Mouse (Mus musculus): ENCODE data around the gene Myt1l. TPM values are rescaled to one million over a fixed set of nuclear protein-coding genes. Genes with fewer than 3 reads are reported as not detected.
A peak's percentile ranks its signal among the peaks of the same experiment; 100 is the strongest.

The Myt1l gene
- polyA plus RNA-seq, 1 experiment from 2014 or later: 5.1 TPM

- Histone ChIP-seq H3K27me3 (ENCODE audit: control insufficient read depth, insufficient read depth, low read length) (peaks cover 24% of the 10 kb centered on the region), H3K4me3 (ENCODE audit: low read depth, low read length) (no peak overlapping the region), H3K36me3 (ENCODE audit: control insufficient read depth, insufficient read depth, low read length) (no peaks in the 10 kb centered on the region), H3K27ac (ENCODE audit: low read length) (no peak overlapping the region), H3K4me2 (replicated peaks; ENCODE audit: low read depth, low read length) (0 out of 2 replicates have a peak overlapping the region, but pooled peaks have one; percentile 20), H3K9ac (replicated peaks; ENCODE audit: low read depth, low read length) (no peak overlapping the region), H3K4me1 (ENCODE audit: control insufficient read depth, insufficient read depth, low read length) (no peaks in the 10 kb centered on the region), H3K9me3 (ENCODE audit: control insufficient read depth, low read depth, low read length) (no peaks in the 10 kb centered on the region)
- ATAC-seq (ENCODE audit: insufficient number of reproducible peaks, insufficient read depth, low FRiP score, low read depth): no peak
- WGBS: under 1% methylated on average over 25 of the region's 25 CpGs
Observed at GRCm38 (mm10) chr12:29534761-29535300, 6.6 kb downstream of the Myt1l start.

- no peak overlapping the region for H3K9ac ChIP-seq (replicated peaks; ENCODE audit: low read depth, low read length)
- 63% methylated on average over 5 of the region's 5 CpGs for WGBS
- no peak for ATAC-seq (ENCODE audit: insufficient number of reproducible peaks, insufficient read depth, low FRiP score, low read depth)
- no peaks in the 10 kb centered on the region for H3K4me1 ChIP-seq (ENCODE audit: control insufficient read depth, insufficient read depth, low read length)
- no peaks in the 10 kb centered on the region for H3K9me3 ChIP-seq (ENCODE audit: control insufficient read depth, low read depth, low read length)
- H3K4me2 ChIP-seq (replicated peaks; ENCODE audit: low read depth, low read length): no peak overlapping the region
- H3K27me3 ChIP-seq (ENCODE audit: control insufficient read depth, insufficient read depth, low read length): peaks cover 24% of the 10 kb centered on the region
- H3K27ac ChIP-seq (ENCODE audit: low read length): no peak overlapping the region
- no peaks in the 10 kb centered on the region for H3K36me3 ChIP-seq (ENCODE audit: control insufficient read depth, insufficient read depth, low read length)
- no peak overlapping the region for H3K4me3 ChIP-seq (ENCODE audit: low read depth, low read length)
Observed at GRCm38 (mm10) chr12:29537916-29538315, 9.7 kb downstream of the Myt1l start.

GRCm38 (mm10) chr12:29538456-29538855 is 10.3 kb downstream of the Myt1l start:
- 69% methylated on average over 11 of the region's 11 CpGs for whole genome bisulfite sequencing
- H3K36me3 ChIP-seq (ENCODE audit: control insufficient read depth, insufficient read depth, low read length): no peaks in the 10 kb centered on the region
- H3K9ac ChIP-seq (replicated peaks; ENCODE audit: low read depth, low read length): no peak overlapping the region
- H3K27ac ChIP-seq (ENCODE audit: low read length): no peak overlapping the region
- no peaks in the 10 kb centered on the region for H3K9me3 ChIP-seq (ENCODE audit: control insufficient read depth, low read depth, low read length)
- no peaks in the 10 kb centered on the region for H3K4me1 ChIP-seq (ENCODE audit: control insufficient read depth, insufficient read depth, low read length)
- H3K4me2 ChIP-seq (replicated peaks; ENCODE audit: low read depth, low read length): no peak overlapping the region
- H3K27me3 ChIP-seq (ENCODE audit: control insufficient read depth, insufficient read depth, low read length): peaks cover 19% of the 10 kb centered on the region
- no peak for ATAC-seq (ENCODE audit: insufficient number of reproducible peaks, insufficient read depth, low FRiP score, low read depth)
- H3K4me3 ChIP-seq (ENCODE audit: low read depth, low read length): no peak overlapping the region

- Histone ChIP-seq H3K9ac (replicated peaks; ENCODE audit: low read depth, low read length) (no peak overlapping the region), H3K27me3 (ENCODE audit: control insufficient read depth, insufficient read depth, low read length) (peaks cover 15% of the 10 kb centered on the region; the same call in 1 of the 2 replicates), H3K27ac (ENCODE audit: low read length) (no peak overlapping the region), H3K4me1 (ENCODE audit: control insufficient read depth, insufficient read depth, low read length) (no peaks in the 10 kb centered on the region), H3K4me2 (replicated peaks; ENCODE audit: low read depth, low read length) (no peak overlapping the region), H3K36me3 (ENCODE audit: control insufficient read depth, insufficient read depth, low read length) (no peaks in the 10 kb centered on the region), H3K4me3 (ENCODE audit: low read depth, low read length) (no peak overlapping the region), H3K9me3 (ENCODE audit: control insufficient read depth, low read depth, low read length) (no peaks in the 10 kb centered on the region)
- WGBS: 60% methylated on average over 5 of the region's 5 CpGs
- ATAC-seq (ENCODE audit: insufficient number of reproducible peaks, insufficient read depth, low FRiP score, low read depth): no peak
Observed at GRCm38 (mm10) chr12:29539106-29539505, 10.9 kb downstream of the Myt1l start.

GRCm38 (mm10) chr12:29540741-29541140 is 12.6 kb downstream of the Myt1l start:
- H3K9me3 ChIP-seq (ENCODE audit: control insufficient read depth, low read depth, low read length): no peaks in the 10 kb centered on the region
- ATAC-seq (ENCODE audit: insufficient number of reproducible peaks, insufficient read depth, low FRiP score, low read depth): no peak
- peaks cover 6% of the 10 kb centered on the region; the same call in 1 of the 2 replicates for H3K27me3 ChIP-seq (ENCODE audit: control insufficient read depth, insufficient read depth, low read length)
- H3K4me2 ChIP-seq (replicated peaks; ENCODE audit: low read depth, low read length): no peak overlapping the region
- 80% methylated on average over 5 of the region's 5 CpGs for WGBS
- no peaks in the 10 kb centered on the region for H3K4me1 ChIP-seq (ENCODE audit: control insufficient read depth, insufficient read depth, low read length)
- no peak overlapping the region for H3K27ac ChIP-seq (ENCODE audit: low read length)
- no peaks in the 10 kb centered on the region for H3K36me3 ChIP-seq (ENCODE audit: control insufficient read depth, insufficient read depth, low read length)
- H3K4me3 ChIP-seq (ENCODE audit: low read depth, low read length): no peak overlapping the region
- no peak overlapping the region for H3K9ac ChIP-seq (replicated peaks; ENCODE audit: low read depth, low read length)

- H3K27me3 ChIP-seq (ENCODE audit: control insufficient read depth, insufficient read depth, low read length): no peaks in the 10 kb centered on the region
- H3K4me1 ChIP-seq (ENCODE audit: control insufficient read depth, insufficient read depth, low read length): no peaks in the 10 kb centered on the region
- no peak for ATAC-seq (ENCODE audit: insufficient number of reproducible peaks, insufficient read depth, low FRiP score, low read depth)
- H3K9ac ChIP-seq (replicated peaks; ENCODE audit: low read depth, low read length): no peak overlapping the region
- no peak overlapping the region for H3K27ac ChIP-seq (ENCODE audit: low read length)
- H3K36me3 ChIP-seq (ENCODE audit: control insufficient read depth, insufficient read depth, low read length): no peaks in the 10 kb centered on the region
- no peak overlapping the region for H3K4me2 ChIP-seq (replicated peaks; ENCODE audit: low read depth, low read length)
- H3K9me3 ChIP-seq (ENCODE audit: control insufficient read depth, low read depth, low read length): no peaks in the 10 kb centered on the region
- WGBS: 38% methylated on average over 3 of the region's 3 CpGs
- no peak overlapping the region for H3K4me3 ChIP-seq (ENCODE audit: low read depth, low read length)
Observed at GRCm38 (mm10) chr12:29546073-29546472, 17.9 kb downstream of the Myt1l start.

GRCm38 (mm10) chr12:29547112-29547511 is 18.9 kb downstream of the Myt1l start:
- no peak overlapping the region for H3K27ac ChIP-seq (ENCODE audit: low read length)
- no peaks in the 10 kb centered on the region for H3K9me3 ChIP-seq (ENCODE audit: control insufficient read depth, low read depth, low read length)
- H3K9ac ChIP-seq (replicated peaks; ENCODE audit: low read depth, low read length): no peak overlapping the region
- H3K27me3 ChIP-seq (ENCODE audit: control insufficient read depth, insufficient read depth, low read length): no peaks in the 10 kb centered on the region
- no peaks in the 10 kb centered on the region for H3K36me3 ChIP-seq (ENCODE audit: control insufficient read depth, insufficient read depth, low read length)
- no peak for ATAC-seq (ENCODE audit: insufficient number of reproducible peaks, insufficient read depth, low FRiP score, low read depth)
- no peak overlapping the region for H3K4me2 ChIP-seq (replicated peaks; ENCODE audit: low read depth, low read length)
- H3K4me3 ChIP-seq (ENCODE audit: low read depth, low read length): no peak overlapping the region
- 69% methylated on average over 5 of the region's 5 CpGs for WGBS
- no peaks in the 10 kb centered on the region for H3K4me1 ChIP-seq (ENCODE audit: control insufficient read depth, insufficient read depth, low read length)

GRCm38 (mm10) chr12:29547755-29548154 is 19.6 kb downstream of the Myt1l start:
- Histone ChIP-seq H3K36me3 (ENCODE audit: control insufficient read depth, insufficient read depth, low read length) (no peaks in the 10 kb centered on the region), H3K9me3 (ENCODE audit: control insufficient read depth, low read depth, low read length) (no peaks in the 10 kb centered on the region), H3K27ac (ENCODE audit: low read length) (no peak overlapping the region), H3K4me1 (ENCODE audit: control insufficient read depth, insufficient read depth, low read length) (no peaks in the 10 kb centered on the region), H3K4me3 (ENCODE audit: low read depth, low read length) (no peak overlapping the region), H3K9ac (replicated peaks; ENCODE audit: low read depth, low read length) (no peak overlapping the region), H3K27me3 (ENCODE audit: control insufficient read depth, insufficient read depth, low read length) (no peaks in the 10 kb centered on the region), H3K4me2 (replicated peaks; ENCODE audit: low read depth, low read length) (no peak overlapping the region)
- no peak for ATAC-seq (ENCODE audit: insufficient number of reproducible peaks, insufficient read depth, low FRiP score, low read depth)
- 50% methylated on average over 6 of the region's 6 CpGs for WGBS

GRCm38 (mm10) chr12:29553138-29553537 is 25.0 kb downstream of the Myt1l start:
- H3K4me1 ChIP-seq (ENCODE audit: control insufficient read depth, insufficient read depth, low read length): no peaks in the 10 kb centered on the region
- no peak overlapping the region for H3K27ac ChIP-seq (ENCODE audit: low read length)
- H3K4me2 ChIP-seq (replicated peaks; ENCODE audit: low read depth, low read length): no peak overlapping the region
- 71% methylated on average over 7 of the region's 7 CpGs for WGBS
- no peaks in the 10 kb centered on the region for H3K27me3 ChIP-seq (ENCODE audit: control insufficient read depth, insufficient read depth, low read length)
- no peak for ATAC-seq (ENCODE audit: insufficient number of reproducible peaks, insufficient read depth, low FRiP score, low read depth)
- no peaks in the 10 kb centered on the region for H3K9me3 ChIP-seq (ENCODE audit: control insufficient read depth, low read depth, low read length)
- no peak overlapping the region for H3K4me3 ChIP-seq (ENCODE audit: low read depth, low read length)
- H3K36me3 ChIP-seq (ENCODE audit: control insufficient read depth, insufficient read depth, low read length): no peaks in the 10 kb centered on the region
- no peak overlapping the region for H3K9ac ChIP-seq (replicated peaks; ENCODE audit: low read depth, low read length)

Measured in stomach, embryonic 14.5 days (tissue).